Mouse (Mus musculus) lung, postnatal 0 days (tissue): Measurements from ENCODE around the gene Tnpo2. TPM values are rescaled to one million over a fixed set of nuclear protein-coding genes. Genes with fewer than 3 reads are reported as not detected.

ENCODE experiments used
- ATAC-seq: fragments of 200-750 bp; cut with Nextera tagmentation; 2 replicates; pipeline ENCODE4 v1.8.0; 2017; ENCODE audit warnings: moderate library complexity
- DNase-seq: peaks from one replicate; pipeline ENCODE4 v3.0.0-alpha.2; 2016; ENCODE audit warnings: low spot score
- H3K27ac ChIP-seq: fragments of 300-500 bp; sonication (generic); 2 replicates; pipeline ENCODE4 v1.5.1; 2014; ENCODE audit warnings: antibody characterized with exemption, mild to moderate bottlenecking, low read length, mixed read lengths
- H3K27me3 ChIP-seq: fragments of 300-500 bp; sonication (generic); replicated peaks from 2 replicates; pipeline ENCODE4 v1.6.1; 2014; ENCODE audit warnings: low read length, mixed read lengths; ENCODE audit not compliant: insufficient read depth
- H3K36me3 ChIP-seq: fragments of 300-500 bp; sonication (generic); 2 replicates; pipeline ENCODE4 v1.6.1; 2014; ENCODE audit warnings: low read length, mixed read lengths; ENCODE audit not compliant: insufficient read depth
- H3K4me1 ChIP-seq: fragments of 300-500 bp; sonication (generic); 2 replicates; pipeline ENCODE4 v1.6.1; 2014; ENCODE audit warnings: antibody characterized with exemption, low read depth, low read length, mixed read lengths; ENCODE audit not compliant: insufficient read depth
- H3K4me2 ChIP-seq: fragments of 300-500 bp; sonication (generic); replicated peaks from 2 replicates; pipeline ENCODE4 v1.6.1; 2014; ENCODE audit warnings: low read depth, mild to moderate bottlenecking, low read length, moderate library complexity, mixed read lengths
- H3K4me3 ChIP-seq: fragments of 300-500 bp; sonication (generic); 2 replicates; pipeline ENCODE4 v1.5.1; 2014; ENCODE audit warnings: low read depth, low read length
- H3K9ac ChIP-seq: fragments of 300-500 bp; sonication (generic); replicated peaks from 2 replicates; pipeline ENCODE4 v1.6.1; 2014; ENCODE audit warnings: low read depth, mild to moderate bottlenecking
- H3K9me3 ChIP-seq: fragments of 300-500 bp; sonication (generic); 2 replicates; pipeline ENCODE4 v1.6.1; 2016; ENCODE audit warnings: low read length, mixed read lengths
- CTCF ChIP-seq: IDR thresholded peaks from 2 replicates; pipeline ENCODE4 v1.5.1; 2016; ENCODE audit warnings: antibody characterized with exemption, mild to moderate bottlenecking
- EP300 ChIP-seq: IDR thresholded peaks from 2 replicates; pipeline ENCODE4 v1.6.1; 2016; ENCODE audit warnings: antibody characterized with exemption, mild to moderate bottlenecking, control low read depth
- WGBS: fragments of 180-500 bp; shearing (Covaris S2); extraction: QIAGEN DNeasy Blood & Tissue Kit; methylation state at CpG from one replicate; pipeline ENCODE4 v1.1.7; 2014; 5-methylcytosine and 5-hydroxymethylcytosine counted together
- polyA plus RNA-seq: library from polyadenylated mRNA; unstranded; fragments of >200 nt; fragmentation: Nextera tagmentation; extraction: Ambion mirVana; gene quantifications from 2 replicates; pipeline ENCODE4 v1.2.1, GENCODE M21; 2015

Tnpo2 gene
- polyA plus RNA-seq, 1 experiment from 2014 or later: 16.4 TPM

- H3K27me3 ChIP-seq: no peaks in the 10 kb centered on the region
- TF ChIP-seq EP300 (no peak), CTCF (no peak)
- H3K9ac ChIP-seq: no peak overlapping the region
- no peak overlapping the region for H3K4me3 ChIP-seq
- H3K4me2 ChIP-seq: no peak overlapping the region
- no peaks in the 10 kb centered on the region for H3K9me3 ChIP-seq
- H3K27ac ChIP-seq: no peak overlapping the region
- no peak for DNase-seq
- no peaks in the 10 kb centered on the region for H3K36me3 ChIP-seq
- 90% methylated on average over 15 of the region's 15 CpGs for WGBS
- no peaks in the 10 kb centered on the region; the same call in 1 of the 2 replicates for H3K4me1 ChIP-seq
- ATAC-seq: no peak
These were observed 36.4 kb downstream of the Tnpo2 start for GRCm38 (mm10) chr8:85073041-85073612.

GRCm38 (mm10) chr8:85074167-85074566 lies 37.5 kb downstream of the Tnpo2 start:
- Histone ChIP-seq H3K9ac (no peak overlapping the region), H3K27me3 (no peaks in the 10 kb centered on the region), H3K4me2 (no peak overlapping the region), H3K36me3 (no peaks in the 10 kb centered on the region), H3K4me1 (no peaks in the 10 kb centered on the region; the same call in 1 of the 2 replicates), H3K4me3 (no peak overlapping the region), H3K9me3 (no peaks in the 10 kb centered on the region), H3K27ac (no peak overlapping the region)
- DNase-seq (no peak), ATAC-seq (no peak)
- no peak for TF ChIP-seq EP300
- TF ChIP-seq CTCF: no peak
- 85% methylated on average over 10 of the region's 10 CpGs for WGBS

GRCm38 (mm10) chr8:85074617-85075016 lies 37.9 kb downstream of the Tnpo2 start:
- 92% methylated on average over 10 of the region's 10 CpGs for WGBS
- H3K4me1 ChIP-seq: no peaks in the 10 kb centered on the region; the same call in 1 of the 2 replicates
- H3K9me3 ChIP-seq: no peaks in the 10 kb centered on the region
- no peak for DNase-seq
- ATAC-seq: no peak
- H3K36me3 ChIP-seq: no peaks in the 10 kb centered on the region
- H3K9ac ChIP-seq: no peak overlapping the region
- H3K4me3 ChIP-seq: no peak overlapping the region
- H3K27ac ChIP-seq: no peak overlapping the region
- no peak for TF ChIP-seq EP300
- no peak for TF ChIP-seq CTCF
- no peak overlapping the region for H3K4me2 ChIP-seq
- H3K27me3 ChIP-seq: no peaks in the 10 kb centered on the region

- TF ChIP-seq CTCF: peak; percentile 68
- TF ChIP-seq EP300: no peak
- H3K4me3 ChIP-seq: no peak overlapping the region
- H3K4me1 ChIP-seq: no peaks in the 10 kb centered on the region; the same call in 1 of the 2 replicates
- ATAC-seq (no peak), DNase-seq (no peak)
- H3K9ac ChIP-seq: no peak overlapping the region
- no peaks in the 10 kb centered on the region for H3K27me3 ChIP-seq
- no peaks in the 10 kb centered on the region for H3K9me3 ChIP-seq
- WGBS: 72% methylated on average over 9 of the region's 9 CpGs
- H3K4me2 ChIP-seq: no peak overlapping the region
- H3K36me3 ChIP-seq: no peaks in the 10 kb centered on the region
- no peak overlapping the region for H3K27ac ChIP-seq
These were observed 39.3 kb downstream of the Tnpo2 start for GRCm38 (mm10) chr8:85076001-85076400.

- no peak overlapping the region for H3K4me2 ChIP-seq
- H3K27me3 ChIP-seq: no peaks in the 10 kb centered on the region
- peak; percentile 60 for ATAC-seq
- TF ChIP-seq EP300 (no peak), CTCF (peak; percentile 99)
- peaks cover 4% of the 10 kb centered on the region for H3K4me1 ChIP-seq
- no peak overlapping the region for H3K4me3 ChIP-seq
- H3K9ac ChIP-seq: no peak overlapping the region
- no peaks in the 10 kb centered on the region for H3K36me3 ChIP-seq
- peak; percentile 92 for DNase-seq
- WGBS: 4% methylated on average over 2 of the region's 2 CpGs
- no peaks in the 10 kb centered on the region for H3K9me3 ChIP-seq
- H3K27ac ChIP-seq: no peak overlapping the region
These were observed 40.3 kb downstream of the Tnpo2 start for GRCm38 (mm10) chr8:85076993-85077392.

GRCm38 (mm10) chr8:85080214-85080531 lies 43.5 kb downstream of the Tnpo2 start:
- no peak for DNase-seq
- ATAC-seq: no peak
- H3K4me2 ChIP-seq: peak overlapping the region; percentile 96
- TF ChIP-seq EP300 (no peak), CTCF (no peak)
- peaks cover 4% of the 10 kb centered on the region for H3K4me1 ChIP-seq
- peak overlapping the region; percentile 79 for H3K27ac ChIP-seq
- peak overlapping the region; percentile 75 for H3K4me3 ChIP-seq
- WGBS: 3% methylated on average over 25 of the region's 25 CpGs
- H3K27me3 ChIP-seq: no peaks in the 10 kb centered on the region
- H3K36me3 ChIP-seq: no peaks in the 10 kb centered on the region
- no peaks in the 10 kb centered on the region for H3K9me3 ChIP-seq
- peak overlapping the region; percentile 88 for H3K9ac ChIP-seq
